12 mouse cellular contexts compared by ENCODE assay signal in the genomic region with DNA sequence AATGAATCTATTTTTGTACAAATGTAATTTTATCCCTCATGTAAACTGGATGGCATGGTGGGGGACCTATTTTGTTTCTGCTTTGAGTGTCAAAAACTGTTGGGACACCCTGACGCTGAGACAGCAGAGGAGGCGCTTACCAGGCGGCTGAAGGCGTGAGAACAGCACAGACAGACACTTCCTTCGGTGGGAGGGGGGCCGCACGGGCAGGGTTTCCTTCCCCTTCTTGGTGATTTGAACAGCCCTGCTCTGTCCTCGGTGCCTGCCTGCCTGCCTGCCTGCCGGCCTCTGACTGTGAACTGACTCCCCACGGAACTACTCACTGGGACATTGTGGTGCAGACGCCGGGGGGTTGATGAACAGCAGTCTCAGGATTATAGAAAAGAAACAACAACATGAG.
DNase-seq lines count a peak whose midpoint lies in the region; ATAC-seq and TF ChIP-seq lines count a peak whose summit lies in the region.
"Had no signal": no experiment of that assay in that cellular context is flagged by ENCODE, and none has a peak within 500 bp of the region (broad histone marks: within the 10 kb centered on the region; RNA-seq: fewer than 3 reads in every experiment).

No protein-coding gene starts in this region.

- H3K9ac ChIP-seq in liver, adult 2 months (ENCODE audit: low read depth, low read length): no peak overlapping the region
- H3K9ac ChIP-seq in liver, embryonic 12.5 days: no peak overlapping the region
- H3K9ac ChIP-seq: forebrain, embryonic 12.5 days had no signal

- no peaks in the 10 kb centered on the region for H3K79me2 ChIP-seq in liver, adult 2 months (ENCODE audit: control insufficient read depth, insufficient read depth, low read length)

- peaks cover 22% of the 10 kb centered on the region for H3K36me3 ChIP-seq in liver, adult 2 months (ENCODE audit: control insufficient read depth, insufficient read depth, low read length)
- H3K36me3 ChIP-seq in liver, embryonic 12.5 days: peaks cover 34% of the 10 kb centered on the region
- peaks cover 43% of the 10 kb centered on the region for H3K36me3 ChIP-seq in embryonic facial prominence, embryonic 10.5 days (replicated peaks)
- H3K36me3 ChIP-seq in limb, embryonic 10.5 days: peaks cover 33% of the 10 kb centered on the region

- H3K9me3 ChIP-seq in liver, embryonic 12.5 days (replicated peaks): no peaks in the 10 kb centered on the region
- no peaks in the 10 kb centered on the region for H3K9me3 ChIP-seq in embryonic facial prominence, embryonic 10.5 days
- no peaks in the 10 kb centered on the region for H3K9me3 ChIP-seq in limb, embryonic 10.5 days (replicated peaks)
- H3K9me3 ChIP-seq: forebrain, embryonic 12.5 days had no signal

- DNase-seq in adrenal gland, postnatal 10 days: peak; percentile 37
- no peak for DNase-seq in adrenal gland, adult 18-20 months (ENCODE audit: low spot score in 2 of 2)
- no peak for DNase-seq in liver, adult 2 months (ENCODE audit: extremely low read depth, low read depth, low spot score)
- no peak for DNase-seq in embryonic facial prominence, embryonic 10.5 days (ENCODE audit: low spot score)
- DNase-seq in limb, embryonic 10.5 days (ENCODE audit: low spot score): no peak
- DNase-seq in layer of hippocampus, postnatal 14 days (ENCODE audit: low spot score in 2 of 2): no peak
- no peak for DNase-seq in frontal cortex, postnatal 14 days (ENCODE audit: low spot score in 2 of 2)
- DNase-seq: cerebellum, adult 8-10 months had no signal

- no peak for ATAC-seq in liver, embryonic 12.5 days

- TF ChIP-seq POLR2A in liver, adult 2 months (IDR thresholded peaks at IDR 0.05; ENCODE audit: extremely low read depth, insufficient read depth, low read length): no peak

- no peak overlapping the region for H3K4me2 ChIP-seq in liver, embryonic 12.5 days
- H3K4me2 ChIP-seq: forebrain, embryonic 12.5 days had no signal

- 65% methylated on average over 12 of the region's 12 CpGs for WGBS in liver, adult 2 months
- WGBS in liver, embryonic 12.5 days (ENCODE audit: insufficient replicate concordance): 22% methylated on average over 12 of the region's 12 CpGs
- WGBS in embryonic facial prominence, embryonic 10.5 days: 55% methylated on average over 12 of the region's 12 CpGs
- 59% methylated on average over 12 of the region's 12 CpGs for WGBS in limb, embryonic 10.5 days

- H3K4me1 ChIP-seq in liver, adult 2 months (ENCODE audit: control insufficient read depth, insufficient read depth, low read length): peaks cover 17% of the 10 kb centered on the region
- H3K4me1 ChIP-seq in liver, embryonic 12.5 days: peaks cover 32% of the 10 kb centered on the region
- peaks cover 71% of the 10 kb centered on the region for H3K4me1 ChIP-seq in embryonic facial prominence, embryonic 10.5 days
- peaks cover 47% of the 10 kb centered on the region for H3K4me1 ChIP-seq in limb, embryonic 10.5 days

- no peak overlapping the region for H3K4me3 ChIP-seq in liver, adult 2 months (ENCODE audit: insufficient read depth, low read depth, low read length)
- no peak overlapping the region for H3K4me3 ChIP-seq in liver, embryonic 12.5 days
- H3K4me3 ChIP-seq in embryonic facial prominence, embryonic 10.5 days: no peak overlapping the region
- no peak overlapping the region for H3K4me3 ChIP-seq in limb, embryonic 10.5 days
- H3K4me3 ChIP-seq: forebrain, embryonic 12.5 days; megakaryocyte, embryonic 14.5 days; myocyte had no signal

- no peaks in the 10 kb centered on the region for H3K27me3 ChIP-seq in liver, adult 2 months (ENCODE audit: control insufficient read depth, insufficient read depth, low read length)
- 0 out of 2 replicates have a peak, but pooled peaks cover 6% of the 10 kb centered on the region for H3K27me3 ChIP-seq in liver, embryonic 12.5 days (replicated peaks)
- 0 out of 2 replicates have a peak, but pooled peaks cover 7% of the 10 kb centered on the region for H3K27me3 ChIP-seq in embryonic facial prominence, embryonic 10.5 days (replicated peaks; ENCODE audit: low read depth, poor library complexity, severe bottlenecking)
- no peaks in the 10 kb centered on the region for H3K27me3 ChIP-seq in limb, embryonic 10.5 days (ENCODE audit: low read depth, poor library complexity, severe bottlenecking)
- H3K27me3 ChIP-seq: forebrain, embryonic 12.5 days had no signal

- TF ChIP-seq CTCF in liver, adult 2 months (IDR thresholded peaks at IDR 0.05; ENCODE audit: low read depth, low read length): no peak

- peak overlapping the region; percentile 49 for H3K27ac ChIP-seq in liver, adult 2 months (replicated peaks; ENCODE audit: insufficient read depth, low read depth, low read length)
- H3K27ac ChIP-seq in liver, embryonic 12.5 days: no peak overlapping the region
- peak overlapping the region; percentile 3; the same call in 1 of the 2 replicates for H3K27ac ChIP-seq in embryonic facial prominence, embryonic 10.5 days (replicated peaks)
- peak overlapping the region; percentile 67; the same call in 1 of the 2 replicates for H3K27ac ChIP-seq in limb, embryonic 10.5 days
